Mouse (Mus musculus): ENCODE data around the gene Pask. TPM values are rescaled to one million over a fixed set of nuclear protein-coding genes. Genes with fewer than 3 reads are reported as not detected.
"Not testable (repeated sequence)": the region's sequence is repeated elsewhere in the genome, so short reads cannot be mapped to it uniquely, and the experiment has no call there.

Pask gene
- total RNA-seq (2021) = 1 to 10 TPM; 5.7 to 6.9 TPM

DNA sequence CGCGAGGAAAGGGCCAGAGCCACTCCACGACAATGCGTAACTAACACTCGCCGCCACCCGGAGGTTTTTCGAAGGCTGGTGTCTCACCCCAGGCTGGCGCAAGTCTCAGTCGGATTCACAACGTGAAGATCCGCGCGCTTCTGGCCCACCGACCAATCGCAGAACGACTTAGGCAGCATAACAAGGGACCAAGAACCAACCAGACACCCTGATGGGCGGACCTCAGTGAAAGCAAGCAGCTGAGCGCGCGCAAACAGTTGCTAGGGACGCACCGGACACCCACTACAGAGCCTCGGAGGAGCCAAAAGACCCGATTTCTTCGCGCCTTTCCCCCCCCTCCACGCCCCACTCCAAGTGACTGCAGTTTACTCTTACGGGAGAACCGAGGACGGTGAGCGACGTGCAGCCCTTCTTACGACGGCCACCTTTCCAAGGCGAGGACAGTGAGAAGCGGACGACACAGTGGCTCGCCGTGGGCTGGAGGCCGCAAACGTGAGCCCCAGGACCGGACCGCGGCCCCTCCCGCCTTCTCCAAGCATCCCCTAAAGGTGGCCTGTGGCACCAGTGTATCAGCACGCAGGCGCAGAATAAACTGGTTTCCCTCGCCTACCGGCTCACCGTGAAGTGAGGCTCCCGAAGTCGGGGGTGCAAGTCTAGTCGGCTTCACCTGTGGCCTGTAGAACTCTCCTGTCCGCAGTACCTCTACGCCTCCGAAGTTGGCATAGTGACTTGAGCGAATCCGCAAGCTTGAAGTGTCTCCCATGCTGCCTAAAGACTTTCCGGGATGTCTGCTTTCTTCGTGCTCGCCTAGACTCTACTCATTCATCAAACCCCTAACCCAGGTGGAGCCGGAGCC is at the start of gene Pask, which contains the start of gene Ppp1r7:
Gene Pask, minus strand, starts transcription at position 835 of the 856 bp plus-strand sequence.
Gene Ppp1r7, plus strand, starts transcription at position 207 of the 856 bp plus-strand sequence.
- DNase-seq = peak; percentile 92 to 94

DNA sequence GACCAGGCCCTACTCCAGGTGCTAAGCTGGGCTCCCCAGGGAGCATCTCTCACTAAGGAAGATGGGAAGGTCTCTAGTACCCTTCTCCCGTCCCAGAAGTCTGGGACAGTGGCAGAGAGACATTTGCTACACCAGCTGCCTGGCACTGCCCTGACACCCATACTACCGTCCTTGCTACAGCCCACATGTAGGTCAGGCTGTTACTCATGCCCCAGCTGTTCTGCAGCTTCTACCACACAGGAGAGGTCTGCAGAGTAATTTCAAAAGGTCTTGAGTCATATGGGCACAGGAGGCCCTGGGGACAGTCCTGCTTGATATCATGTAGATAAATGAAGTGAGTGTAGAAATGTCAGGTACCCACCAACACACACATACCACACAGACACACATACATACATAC is 45.6 kb upstream of the Pask start:
- no peak for DNase-seq

DNA sequence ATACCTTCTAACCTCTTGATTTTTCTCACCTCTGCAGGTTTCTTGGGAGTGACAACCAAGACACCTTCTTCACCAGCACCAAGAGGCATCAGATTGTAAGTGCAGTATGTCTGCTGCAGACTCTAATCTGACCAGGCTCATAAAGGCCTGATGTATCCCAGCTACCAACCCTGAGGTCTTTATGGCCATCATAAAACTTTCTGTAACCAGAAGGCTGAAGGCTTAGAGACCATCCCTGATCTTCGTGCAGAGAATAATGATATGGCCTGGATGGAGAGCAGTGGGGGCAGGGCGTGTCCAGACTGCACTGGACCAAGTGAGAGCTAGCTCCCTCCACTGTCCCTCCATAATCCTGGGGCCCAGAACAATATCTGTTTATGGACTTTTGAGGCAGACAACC is 43.9 kb upstream of the Pask start:
- no peak for DNase-seq

DNA sequence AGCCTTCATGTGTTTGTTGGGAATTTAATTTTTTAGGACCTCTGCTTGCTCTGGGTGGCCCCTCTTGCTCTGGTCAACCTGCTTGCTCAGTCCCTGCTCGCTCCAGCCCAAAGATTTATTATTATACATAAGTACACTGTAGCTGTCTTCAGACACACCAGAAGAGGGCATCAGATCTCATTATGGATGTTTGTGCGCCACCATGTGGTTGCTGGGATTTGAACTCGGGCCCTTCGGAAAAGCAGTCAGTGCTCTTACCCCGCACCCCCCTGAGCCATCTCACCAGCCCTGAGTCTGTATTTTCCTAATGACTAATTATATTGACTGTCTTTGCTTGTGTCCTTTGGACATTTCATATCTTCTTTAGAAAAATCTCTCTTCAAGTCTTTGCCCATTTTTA is 35.8 kb upstream of the Pask start:
- DNase-seq = no peak

DNA sequence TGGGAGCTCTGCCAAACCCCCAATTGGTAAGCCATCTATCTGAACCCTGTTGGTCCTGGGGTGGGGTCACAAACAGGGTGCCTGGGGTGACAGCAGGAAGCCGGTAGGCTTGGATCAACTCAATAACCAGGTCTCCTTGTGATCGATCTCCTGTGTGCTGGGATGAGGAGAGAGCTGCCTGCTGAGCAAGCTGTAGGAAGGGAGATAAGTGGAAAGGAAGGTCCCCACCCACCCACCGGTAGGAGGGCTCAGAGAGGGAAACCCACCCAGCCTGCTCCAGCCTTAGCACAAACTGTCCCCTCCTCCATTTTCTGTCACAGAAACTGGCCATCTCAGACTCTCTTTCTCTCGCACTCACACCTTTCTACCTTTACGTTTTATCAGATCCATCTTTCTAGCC is 34.0 kb upstream of the Pask start:
- DNase-seq = no peak

DNA sequence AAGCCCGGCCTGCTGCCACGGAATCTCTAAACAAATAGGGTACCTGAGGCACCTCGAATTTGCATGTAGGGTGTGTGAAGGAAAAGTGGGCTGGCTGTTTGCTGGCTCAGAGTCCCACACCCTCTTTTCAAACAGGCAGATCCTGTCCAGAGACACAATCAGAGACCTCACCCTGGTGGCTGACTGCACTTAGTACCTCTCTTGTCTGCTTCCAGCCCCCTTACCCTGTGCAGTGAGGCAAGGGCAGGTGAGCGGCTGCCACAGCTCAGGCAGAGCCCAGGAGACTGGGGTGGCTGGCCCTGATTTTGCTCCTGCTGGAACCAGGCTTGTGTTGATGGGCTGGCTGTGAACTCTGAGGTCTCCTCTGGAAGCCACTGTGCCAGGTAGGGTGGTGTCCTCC is 30.4 kb upstream of the Pask start, which contains the start of gene Ano7:
Gene Ano7, plus strand, starts transcription at position 266 of the 400 bp plus-strand sequence.
- DNase-seq = no peak

DNA sequence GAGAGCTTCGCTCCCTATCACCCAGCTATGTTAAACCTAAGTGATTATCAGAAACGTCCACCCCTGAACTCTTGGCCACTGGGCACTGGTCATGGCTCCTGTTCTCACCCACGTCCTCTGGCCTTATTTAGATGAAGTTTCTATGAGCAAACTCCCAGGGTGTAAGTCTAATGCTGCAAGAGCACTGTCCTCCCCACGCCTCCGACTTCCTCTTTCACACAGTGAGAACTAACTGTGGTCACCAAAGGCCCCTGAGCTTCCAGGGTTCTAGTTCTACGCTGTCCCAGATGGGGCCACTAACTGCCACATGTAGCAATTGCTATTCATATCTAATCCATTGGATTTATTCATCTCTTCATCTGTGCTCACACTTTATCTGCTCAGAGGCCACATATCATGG is 22.4 kb upstream of the Pask start:
- DNase-seq = no peak

DNA sequence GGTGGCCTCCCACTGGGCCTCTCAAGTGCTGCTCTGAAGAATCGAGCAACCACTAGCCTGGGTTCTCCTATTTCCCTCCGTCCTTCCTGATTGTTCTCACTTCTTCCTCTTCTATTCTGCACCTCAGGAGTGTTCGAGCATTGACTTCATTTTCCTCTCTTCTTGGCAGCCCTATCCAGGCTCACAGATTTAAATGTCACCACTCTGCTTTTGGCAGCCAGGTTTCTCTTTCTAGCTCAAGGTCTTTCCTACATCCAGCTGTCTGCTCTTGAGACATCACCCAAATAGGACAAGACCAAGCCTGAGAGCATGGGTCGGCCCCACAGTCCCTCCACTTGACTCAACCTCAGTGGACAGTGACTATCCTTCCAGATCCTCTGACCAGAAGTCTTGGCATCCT is 19.4 kb upstream of the Pask start:
- DNase-seq = no peak

DNA sequence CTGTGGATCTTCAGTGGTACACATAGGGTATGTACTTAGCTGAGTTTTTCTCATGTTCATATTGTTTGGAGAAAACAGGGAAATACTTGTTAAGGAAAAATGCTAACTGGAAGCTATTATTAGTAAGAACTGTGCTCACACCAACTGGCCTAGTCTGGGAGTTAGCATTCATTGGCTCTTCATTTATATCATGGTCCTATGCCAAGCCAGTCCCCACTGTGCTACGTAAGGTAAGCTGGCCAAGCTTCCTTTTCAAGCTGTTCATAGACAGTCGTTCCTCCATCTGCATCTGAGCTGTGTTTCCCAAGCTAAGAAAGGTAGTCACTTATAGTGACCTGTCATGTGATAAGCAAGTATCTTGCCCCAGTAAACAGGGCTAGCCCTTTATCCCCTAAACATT is 9.4 kb upstream of the Pask start:
- peak in 1 of 2 experiments; percentile 21 for DNase-seq

DNA sequence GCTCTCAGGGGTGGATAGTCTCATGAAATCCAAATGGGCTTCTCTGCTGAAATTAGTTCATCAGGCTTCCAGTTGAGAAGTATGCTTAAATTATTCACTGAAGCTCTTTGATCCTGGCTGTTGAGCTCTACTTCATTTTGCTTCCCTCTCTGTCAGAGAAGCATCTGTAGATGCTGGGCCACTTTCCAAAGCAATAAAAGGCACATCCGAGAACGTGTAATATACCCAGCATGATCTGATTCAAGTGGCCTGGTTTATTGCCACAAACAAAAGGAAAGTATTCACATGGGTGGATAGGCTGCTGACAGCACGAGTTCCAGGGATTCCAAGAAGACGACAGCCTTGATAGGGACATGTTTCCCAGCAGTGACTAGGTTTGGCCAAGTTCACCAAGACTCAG is 6.4 kb upstream of the Pask start:
- no peak for DNase-seq

DNA sequence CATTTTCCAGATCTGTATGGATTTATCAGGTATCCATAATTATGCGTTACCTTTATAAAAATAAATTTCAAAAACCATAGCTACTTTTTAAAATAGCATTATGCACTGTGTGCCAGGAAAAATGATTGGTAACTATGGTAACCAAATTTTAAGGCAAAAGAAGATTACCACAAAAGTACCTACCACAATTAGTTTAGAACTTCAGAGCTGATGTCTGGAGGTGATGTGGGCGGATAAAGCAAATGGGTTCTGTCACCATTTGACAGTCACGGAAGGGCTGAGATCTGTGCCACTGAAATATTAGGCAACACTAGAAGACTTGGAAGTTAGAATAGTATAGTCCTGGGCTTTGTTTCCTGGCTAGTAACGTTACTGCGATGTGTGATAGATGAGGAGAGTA is 3.9 kb upstream of the Pask start:
- DNase-seq = no peak

DNA sequence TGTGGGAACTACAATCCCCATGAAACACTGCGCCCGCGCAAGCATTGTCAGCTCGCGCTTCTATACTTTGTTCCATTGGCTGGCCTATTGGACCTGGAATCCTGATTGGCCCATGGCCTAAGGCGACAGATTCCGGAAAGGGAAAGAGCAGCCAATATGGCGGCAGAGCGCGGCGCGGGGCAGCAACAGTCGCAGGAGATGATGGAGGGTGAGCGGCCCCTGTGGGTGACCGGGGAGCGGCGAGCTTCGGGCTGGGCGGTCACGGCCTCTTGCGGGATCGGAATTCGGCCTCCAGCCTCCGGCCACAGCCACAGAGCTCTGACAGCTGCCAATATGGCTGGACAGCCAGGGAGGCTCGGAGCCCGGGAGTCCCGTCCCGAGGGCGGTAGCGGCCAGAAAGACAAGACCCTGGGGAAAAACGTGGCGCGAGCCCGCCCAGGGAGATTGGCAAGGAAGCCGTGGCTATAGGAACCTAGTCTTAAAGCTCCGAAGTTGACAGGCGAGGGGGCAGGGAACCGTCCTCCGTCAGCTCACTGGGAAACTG is 294 bp upstream of the Pask start:
- peak; percentile 93 for DNase-seq

DNA sequence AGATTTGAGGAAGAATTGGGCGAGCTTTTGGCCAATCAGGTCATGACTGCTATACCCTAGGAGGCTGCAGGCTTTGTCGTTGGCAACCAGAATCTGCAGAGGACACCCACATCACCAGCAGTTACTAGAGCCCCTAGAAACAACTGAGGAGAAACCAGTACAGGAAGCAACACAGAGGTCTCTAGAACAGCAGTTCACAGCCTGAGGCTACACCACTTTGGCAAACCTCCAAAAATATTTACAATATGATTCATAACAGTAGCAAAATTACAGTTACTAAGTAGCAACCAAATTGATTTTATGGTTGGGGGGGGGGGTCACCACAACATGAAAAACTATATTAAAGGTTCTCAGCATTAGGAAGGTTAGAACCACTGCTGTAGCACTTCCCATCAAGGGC is 8.7 kb downstream of the Pask start:
- DNase-seq = no peak

DNA sequence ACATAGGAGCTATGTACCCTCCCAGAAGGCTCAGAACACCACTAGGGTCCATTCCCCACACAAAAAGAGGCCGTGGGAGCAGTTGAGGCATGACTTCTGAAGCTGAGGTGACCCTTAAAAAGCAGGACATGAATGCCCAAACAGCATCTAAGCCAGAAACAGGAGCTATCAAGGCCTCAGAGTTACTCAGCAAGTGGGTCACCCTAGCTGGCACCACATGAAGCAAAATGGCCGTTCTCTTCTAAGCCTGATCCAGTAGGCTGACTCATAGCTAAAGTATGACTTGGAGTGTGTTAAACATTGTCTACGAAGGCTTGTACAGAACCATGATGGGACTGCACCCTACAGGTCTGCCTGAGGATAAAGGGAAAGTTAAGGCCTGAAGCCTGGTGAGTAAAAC is 16.8 kb downstream of the Pask start:
- no peak for DNase-seq

DNA sequence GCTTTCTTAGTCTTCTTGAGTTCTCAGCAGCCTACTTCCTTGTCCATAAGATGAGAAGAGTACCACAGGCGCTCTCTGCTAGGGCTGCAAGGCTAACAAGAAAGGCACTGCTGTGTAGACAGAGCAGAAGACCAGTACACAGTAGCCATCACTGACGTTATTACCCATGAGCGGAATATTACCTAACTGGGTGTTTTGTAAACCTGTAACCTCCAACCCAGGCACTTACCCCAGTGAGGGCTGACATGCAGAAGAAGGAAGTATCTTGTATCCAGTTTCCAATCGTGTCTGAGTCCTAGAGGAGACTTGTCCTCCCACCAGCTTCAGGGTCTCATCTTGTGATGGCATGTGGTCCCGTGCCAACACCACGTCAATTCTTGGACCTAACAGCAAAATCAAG is 19.3 kb downstream of the Pask start:
- no peak for DNase-seq

DNA sequence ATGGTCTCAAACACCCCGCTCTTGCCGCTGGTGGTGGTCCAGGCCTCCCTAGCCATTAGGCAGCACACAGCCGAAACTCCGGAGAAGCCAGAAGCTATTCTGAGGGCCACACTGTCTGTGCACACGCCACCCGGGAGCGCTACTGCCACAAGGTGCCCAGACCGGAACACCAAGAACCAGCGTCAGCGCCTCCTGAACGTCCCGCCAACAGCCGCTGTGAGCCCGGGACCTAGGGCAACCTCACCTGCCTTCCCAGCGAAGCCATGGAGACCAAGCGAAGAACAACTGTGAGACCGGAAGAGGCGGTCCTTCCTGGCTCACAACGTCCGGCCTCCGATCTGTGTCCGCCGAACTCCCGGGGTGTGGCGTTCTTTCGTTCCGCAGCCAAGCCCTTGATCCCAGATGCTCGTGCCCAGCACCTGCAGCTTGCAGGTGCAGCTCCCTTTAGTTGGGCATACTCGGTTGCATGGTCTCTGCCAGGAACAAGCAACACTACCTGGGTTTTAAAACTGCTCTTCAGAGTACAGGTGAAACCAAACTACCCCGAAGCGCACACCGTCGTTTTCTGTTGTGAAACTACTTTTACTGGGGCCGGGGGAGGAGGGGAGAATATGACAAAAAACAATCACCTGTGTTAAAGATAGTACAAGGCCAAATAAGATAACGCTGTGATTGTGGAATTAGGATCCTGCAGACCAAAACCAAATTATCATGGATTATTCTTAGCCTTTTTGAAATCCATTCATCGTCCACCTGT is 37.5 kb downstream of the Pask start, which contains the start of gene Mterf4:
Gene Mterf4, minus strand, starts transcription at position 335 of the 757 bp plus-strand sequence.
- peak; percentile 76 to 80 for DNase-seq

DNA sequence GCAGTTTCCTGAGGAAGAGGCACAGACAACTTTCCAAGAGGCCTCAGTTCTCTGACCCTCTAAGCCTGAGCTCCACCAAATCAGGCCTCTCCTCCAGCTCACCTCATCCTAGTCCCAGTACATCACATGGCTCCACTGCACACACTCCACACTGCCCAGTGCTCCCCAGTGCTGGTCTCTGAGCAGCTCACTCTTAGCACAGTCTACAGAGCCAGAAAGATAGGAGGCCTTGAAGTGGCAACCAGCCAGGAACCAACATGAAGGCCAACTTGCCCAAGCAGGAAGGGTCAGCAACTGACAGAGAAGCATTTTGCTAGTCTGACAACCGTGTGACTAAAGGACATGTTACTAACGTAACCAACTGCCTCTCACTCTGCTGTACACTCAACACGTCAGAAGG is 42.7 kb downstream of the Pask start:
- DNase-seq = no peak

DNA sequence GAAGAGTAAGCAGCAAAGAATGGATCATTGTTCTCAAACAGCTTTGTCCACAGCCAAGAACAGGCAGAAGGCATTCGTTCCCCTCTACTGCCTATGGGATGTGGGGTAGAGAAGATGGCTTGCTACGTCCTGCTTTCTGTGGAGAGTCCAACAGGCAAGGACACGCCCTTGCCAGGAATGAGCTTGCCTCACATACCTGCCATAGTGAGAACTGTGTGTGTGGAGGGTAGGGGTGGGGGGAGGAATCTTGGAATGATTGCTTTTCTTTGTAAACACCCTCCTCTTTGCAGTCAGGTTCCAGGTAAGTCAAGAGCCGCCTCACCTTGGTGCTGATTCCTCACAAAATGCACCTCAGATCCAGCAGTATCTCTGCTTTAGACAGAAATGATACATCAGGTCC is 43.5 kb downstream of the Pask start:
- no peak for DNase-seq

DNA sequence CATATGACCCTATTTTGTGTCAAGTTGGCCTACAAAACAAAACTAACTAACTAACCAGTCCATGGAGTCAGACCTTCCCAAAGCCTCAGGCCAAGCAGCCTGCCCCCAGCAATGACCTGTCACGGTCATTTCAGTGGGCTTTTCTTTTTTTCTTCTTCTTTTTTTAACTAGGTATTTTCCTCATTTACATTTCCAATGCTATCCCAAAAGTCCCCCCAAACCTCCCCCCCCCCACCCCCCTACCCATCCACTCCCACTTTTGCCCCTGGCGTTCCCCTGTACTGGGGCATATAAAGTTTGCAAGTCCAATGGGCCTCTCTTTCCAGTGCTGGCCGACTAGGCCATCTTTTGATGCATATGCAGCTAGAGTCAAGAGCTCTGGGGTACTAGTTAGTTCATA is 48.8 kb downstream of the Pask start:
- not testable (repeated sequence) for DNase-seq

DNA sequence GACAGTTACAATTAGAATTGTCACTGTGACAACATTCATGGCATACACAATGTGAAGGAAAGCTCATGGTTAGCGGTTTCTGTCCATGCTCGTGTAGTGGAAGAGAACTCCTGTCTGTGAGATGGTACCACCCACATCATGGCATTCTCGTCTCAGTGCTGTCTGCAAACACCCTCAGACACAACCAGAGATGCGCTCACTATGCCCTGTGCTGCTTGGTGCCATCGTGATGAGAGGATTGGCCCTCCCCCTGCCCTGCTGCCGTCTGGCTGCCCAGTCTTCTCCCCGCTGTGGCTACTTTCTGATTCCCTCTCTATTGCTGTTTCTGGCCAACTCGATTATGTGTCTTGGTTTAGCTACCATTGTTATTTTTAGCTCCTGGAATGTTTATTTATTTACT is 51.3 kb downstream of the Pask start:
- DNase-seq = no peak

DNA sequence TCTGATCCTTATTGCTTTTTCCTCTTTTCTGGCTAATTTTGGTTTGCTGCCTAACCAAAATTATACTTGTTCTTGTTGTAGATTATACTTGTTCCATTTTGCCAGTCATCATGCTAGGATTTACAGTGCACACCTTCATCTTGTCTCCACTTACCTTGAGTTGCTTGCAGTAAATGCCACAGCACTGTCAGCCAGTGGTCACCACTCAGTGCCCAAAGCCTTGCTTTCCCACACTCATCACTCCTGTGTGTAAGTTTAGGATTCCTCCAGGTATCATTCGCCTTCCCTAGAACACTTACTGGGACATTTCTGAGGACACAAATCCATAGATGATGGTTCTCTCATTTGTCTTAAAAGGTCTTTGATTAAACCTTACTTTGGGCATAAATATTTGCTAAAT is 51.7 kb downstream of the Pask start:
- no peak for DNase-seq

DNA sequence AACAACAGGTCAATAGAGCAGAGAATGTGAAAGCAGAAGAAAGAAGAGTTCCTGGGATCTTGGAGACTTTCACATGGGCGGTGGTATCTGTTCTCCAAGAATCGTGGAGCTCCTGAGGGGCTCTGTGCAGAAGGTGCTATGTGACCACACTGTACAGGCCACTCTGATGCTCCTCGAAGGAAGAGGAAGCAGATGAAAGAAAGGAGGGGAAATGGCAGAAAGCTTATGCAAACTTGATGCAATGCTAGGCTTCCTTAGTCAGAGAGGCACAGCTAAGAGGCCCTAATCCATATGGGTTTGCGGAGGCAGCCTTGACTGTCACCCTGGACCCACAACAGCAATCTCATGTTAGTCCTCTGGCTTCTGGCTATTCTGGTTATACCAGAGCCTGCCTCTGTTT is 52.3 kb downstream of the Pask start:
- DNase-seq = no peak

DNA sequence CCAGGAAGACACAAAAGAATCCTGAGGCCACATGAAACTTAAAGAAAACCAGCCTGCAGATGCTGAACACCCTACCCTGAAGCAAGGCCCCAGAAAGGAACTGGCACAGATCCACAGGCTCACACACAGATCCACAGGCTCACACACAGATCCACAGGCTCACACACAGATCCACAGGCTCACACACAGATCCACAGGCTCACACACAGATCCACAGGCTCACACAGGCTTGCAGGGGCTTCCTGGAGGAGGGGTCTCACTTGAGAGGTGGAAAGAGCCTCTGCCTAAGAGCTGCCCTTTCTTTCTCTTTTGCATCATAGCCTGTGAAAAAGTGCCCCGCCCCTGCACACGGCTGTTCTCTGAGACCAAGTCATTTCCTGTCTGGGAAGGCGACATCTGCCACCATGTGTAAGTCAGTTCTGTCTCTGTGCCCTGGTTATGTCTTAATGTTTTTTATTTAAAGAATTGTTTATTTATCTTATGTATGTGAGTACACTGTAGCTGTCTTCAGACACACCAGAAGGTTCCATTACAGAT is 53.5 kb downstream of the Pask start:
- no peak for DNase-seq
